Mouse (Mus musculus) CH12.LX (cell line): ENCODE measurements around the gene Aars.

ENCODE experiments used
- BHLHE40 ChIP-seq: IDR thresholded peaks from 2 replicates; pipeline ENCODE4 v1.6.1; 2011; ENCODE audit warnings: mild to moderate bottlenecking, low read depth, low read length, improper control_type of control experiment
- CHD2 ChIP-seq: IDR thresholded peaks from 2 replicates; pipeline ENCODE4 v1.6.1; 2011; ENCODE audit warnings: low read length, improper control_type of control experiment
- CTCF ChIP-seq, 2 experiments: IDR thresholded peaks in 1 of 2; conservative IDR thresholded peaks in 1 of 2; 2 replicates each; pipeline ENCODE4 v1.5.1; 2011 to 2012; ENCODE audit warnings: low read depth in 2 of 2, low read length in 2 of 2, improper control_type of control experiment in 1 of 2, inconsistent platforms in 1 of 2, mild to moderate bottlenecking in 1 of 2, moderate library complexity in 1 of 2
- EP300 ChIP-seq: IDR thresholded peaks from 2 replicates; pipeline ENCODE4 v1.6.1; 2011; ENCODE audit warnings: low read length, improper control_type of control experiment
- ETS1 ChIP-seq: conservative IDR thresholded peaks from 2 replicates; pipeline ENCODE4 v1.6.1; 2012; ENCODE audit warnings: low read depth, mild to moderate bottlenecking, inconsistent platforms, low read length, improper control_type of control experiment, moderate library complexity
- HCFC1 ChIP-seq: IDR thresholded peaks from 2 replicates; pipeline ENCODE4 v1.6.1; 2012; ENCODE audit warnings: low read depth, mild to moderate bottlenecking, inconsistent platforms, low read length, improper control_type of control experiment
- MAZ ChIP-seq: IDR thresholded peaks from 2 replicates; pipeline ENCODE4 v1.6.1; 2012; ENCODE audit warnings: low read depth, mild to moderate bottlenecking, inconsistent platforms, low read length, improper control_type of control experiment, moderate library complexity
- MXI1 ChIP-seq: IDR thresholded peaks from 2 replicates; pipeline ENCODE4 v1.6.1; 2011; ENCODE audit warnings: mild to moderate bottlenecking, low read depth, low read length, improper control_type of control experiment
- NRF1 ChIP-seq: IDR thresholded peaks from 2 replicates; pipeline ENCODE4 v1.6.1; 2014; ENCODE audit warnings: low read depth, mild to moderate bottlenecking, inconsistent platforms, low read length, improper control_type of control experiment, moderate library complexity
- POLR2A ChIP-seq: IDR thresholded peaks from 2 replicates; pipeline ENCODE4 v1.6.1; 2011; ENCODE audit warnings: low read depth, mild to moderate bottlenecking, improper control_type of control experiment, low read length
- RAD21 ChIP-seq: IDR thresholded peaks from 2 replicates; pipeline ENCODE4 v1.6.1; 2011; ENCODE audit warnings: low read depth, mild to moderate bottlenecking, low read length, improper control_type of control experiment, moderate library complexity
- TBP ChIP-seq: conservative IDR thresholded peaks from 2 replicates; pipeline ENCODE4 v1.6.1; 2011; ENCODE audit warnings: low read depth, low read length, improper control_type of control experiment
- TCF12 ChIP-seq: IDR thresholded peaks from 2 replicates; pipeline ENCODE4 v1.6.1; 2014; ENCODE audit warnings: low read depth, mild to moderate bottlenecking, inconsistent platforms, low read length, improper control_type of control experiment
- ZC3H11A ChIP-seq: IDR thresholded peaks from 2 replicates; pipeline ENCODE4 v1.6.1; 2012; ENCODE audit warnings: low read depth, mild to moderate bottlenecking, inconsistent platforms, low read length, improper control_type of control experiment

- no peak for TF ChIP-seq CTCF (conservative IDR thresholded peaks at IDR 0.05 in 1 of 2, IDR thresholded peaks at IDR 0.05 in 1 of 2; ENCODE audit: low read depth in 2 of 2, low read length in 2 of 2)
- no peak for TF ChIP-seq ZC3H11A
- no peak for TF ChIP-seq EP300
- TF ChIP-seq RAD21, result no peak
- no peak for TF ChIP-seq ETS1
- no peak for TF ChIP-seq MAZ
- no peak for TF ChIP-seq TBP
- TF ChIP-seq POLR2A, result no peak
- no peak for TF ChIP-seq MXI1
- TF ChIP-seq TCF12, result no peak
- no peak for TF ChIP-seq BHLHE40
- TF ChIP-seq HCFC1, result no peak
- TF ChIP-seq CHD2, result no peak
- no peak for TF ChIP-seq NRF1
These were observed 16.2 kb downstream of the Aars start for GRCm38 (mm10) chr8:111049106-111049505.
